Mouse (Mus musculus): Measurements from ENCODE around the gene Spg21.

The Spg21 gene

GRCm38 (mm10) chr9:65508449-65508848 lies 47.7 kb downstream of the Spg21 start:
- Histone ChIP-seq H3K36me3 (ENCODE audit: control insufficient read depth, insufficient read depth, low read length, poor library complexity, severe bottlenecking) (no peaks in the 10 kb centered on the region), H3K27me3 (ENCODE audit: control insufficient read depth, insufficient read depth, low read length, poor library complexity, severe bottlenecking) (no peaks in the 10 kb centered on the region)
- DNase-seq (ENCODE audit: low read depth, low spot score), result no peak

DNA sequence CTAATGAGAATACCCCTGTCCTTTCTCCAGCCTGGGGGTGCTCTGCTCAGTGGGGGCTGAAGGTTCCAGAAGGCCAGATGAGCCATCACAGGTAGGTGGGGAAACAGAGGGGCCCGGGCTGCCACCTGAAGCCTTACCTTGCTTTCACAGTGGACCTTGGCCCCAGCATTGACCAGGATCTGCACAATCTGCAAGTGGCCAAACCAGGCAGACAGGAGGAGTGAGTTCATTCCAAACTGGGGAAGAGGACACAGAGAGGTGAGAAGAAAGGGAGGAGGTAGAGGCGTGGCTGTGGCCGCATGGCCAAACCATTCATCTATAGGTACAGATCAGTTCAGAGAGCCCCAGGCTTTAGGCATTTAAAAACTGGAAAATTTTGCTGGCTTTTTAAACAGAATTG lies 51.8 kb downstream of the Spg21 start:
- no peaks in the 10 kb centered on the region; the same call in 1 of the 2 replicates for H3K27me3 ChIP-seq (ENCODE audit: control insufficient read depth, insufficient read depth, low read length, poor library complexity, severe bottlenecking)
- no peak for DNase-seq (ENCODE audit: low read depth, low spot score)

DNA sequence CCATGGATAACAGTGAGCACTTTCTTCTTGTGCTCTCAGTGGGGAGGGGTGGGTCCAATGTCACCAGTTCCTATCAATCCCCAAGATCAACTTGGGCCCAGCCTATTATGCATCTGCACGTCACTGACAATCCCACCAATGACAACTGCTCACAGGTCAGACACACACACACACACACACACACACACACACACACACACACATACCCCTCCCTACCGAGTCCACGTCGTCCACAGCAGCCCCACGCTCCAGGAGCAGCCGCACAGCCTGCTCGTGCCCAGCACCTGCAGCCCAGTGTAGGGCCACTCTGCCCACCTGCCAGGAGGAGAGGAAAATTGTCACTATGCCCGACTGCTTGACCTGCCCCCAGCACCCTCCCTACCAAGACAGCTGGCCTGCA lies 53.7 kb downstream of the Spg21 start:
- no peaks in the 10 kb centered on the region for H3K36me3 ChIP-seq (ENCODE audit: control insufficient read depth, insufficient read depth, low read length, poor library complexity, severe bottlenecking)
- DNase-seq (ENCODE audit: low read depth, low spot score), result no peak
- H3K27me3 ChIP-seq (ENCODE audit: control insufficient read depth, insufficient read depth, low read length, poor library complexity, severe bottlenecking), result no peaks in the 10 kb centered on the region; the same call in 1 of the 2 replicates

More for the DNA sequence above, 51.8 kb downstream of the Spg21 start:
- H3K36me3 ChIP-seq (ENCODE audit: control insufficient read depth, insufficient read depth, low read length, poor library complexity, severe bottlenecking), result no peaks in the 10 kb centered on the region

GRCm38 (mm10) chr9:65514851-65515261 lies 54.1 kb downstream of the Spg21 start:
- DNase-seq (ENCODE audit: low read depth, low spot score), result no peak
- H3K36me3 ChIP-seq (ENCODE audit: control insufficient read depth, insufficient read depth, low read length, poor library complexity, severe bottlenecking), result no peaks in the 10 kb centered on the region
- H3K27me3 ChIP-seq (ENCODE audit: control insufficient read depth, insufficient read depth, low read length, poor library complexity, severe bottlenecking), result no peaks in the 10 kb centered on the region; the same call in 1 of the 2 replicates

DNA sequence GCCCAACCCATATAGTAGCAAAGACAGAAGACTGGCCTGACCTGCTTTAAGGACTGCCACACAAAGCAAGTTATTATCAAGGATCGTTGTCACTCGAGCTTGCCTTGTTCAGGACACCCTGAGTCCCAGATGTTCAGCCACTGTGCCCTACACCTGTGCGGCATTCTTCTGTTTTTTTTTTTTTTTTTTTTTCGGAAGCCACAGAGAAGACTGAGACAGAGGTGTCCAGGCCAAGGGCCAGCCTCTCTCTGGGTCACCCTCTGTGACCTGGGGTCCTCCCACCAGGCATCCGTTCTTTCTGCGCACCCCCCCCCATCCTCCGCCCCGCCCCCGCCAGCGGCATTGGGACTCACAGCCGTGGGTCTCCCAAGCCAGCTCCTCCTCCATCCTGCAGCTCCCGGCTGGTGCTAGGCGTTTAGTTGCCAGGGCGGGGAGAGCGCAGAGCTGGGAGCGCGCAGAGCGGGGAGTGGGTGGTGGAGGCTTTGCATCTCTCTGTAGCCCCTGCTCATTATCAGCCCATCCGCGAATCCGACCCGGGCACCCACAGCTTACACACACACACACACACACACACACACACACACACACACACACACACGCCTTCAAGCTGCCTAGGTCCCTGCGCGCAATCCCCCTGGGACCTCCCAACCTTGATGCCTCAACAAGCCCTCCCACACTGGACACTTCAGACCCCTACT lies 59.2 kb downstream of the Spg21 start, which contains the start of gene Ankdd1a:
Ankdd1a (minus strand) TSS at position 387 of the 698 bp plus-strand sequence.
- DNase-seq (ENCODE audit: low read depth, low spot score), result no peak
- Histone ChIP-seq H3K27me3 (ENCODE audit: control insufficient read depth, insufficient read depth, low read length, poor library complexity, severe bottlenecking) (no peaks in the 10 kb centered on the region; the same call in 1 of the 2 replicates), H3K36me3 (ENCODE audit: control insufficient read depth, insufficient read depth, low read length, poor library complexity, severe bottlenecking) (no peaks in the 10 kb centered on the region)

DNA sequence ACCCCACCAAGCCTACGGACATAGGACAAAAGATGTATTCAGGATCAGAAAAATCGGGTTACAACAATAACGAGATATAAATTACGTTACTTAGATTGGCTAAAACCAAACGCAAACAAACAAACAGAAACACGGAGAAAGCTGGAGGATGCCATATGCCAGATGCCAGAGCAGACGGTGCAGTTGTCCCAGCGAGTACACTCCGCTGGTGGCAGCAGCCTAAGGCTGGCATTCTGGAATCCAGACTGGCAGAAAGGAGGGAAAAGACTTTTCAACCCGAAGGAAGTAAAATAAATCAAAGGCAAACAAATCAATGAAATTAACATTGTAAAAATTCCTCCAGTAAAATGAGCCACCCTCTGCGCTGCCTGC lies 59.7 kb downstream of the Spg21 start:
- no peaks in the 10 kb centered on the region for H3K36me3 ChIP-seq (ENCODE audit: control insufficient read depth, insufficient read depth, low read length, poor library complexity, severe bottlenecking)
- no peaks in the 10 kb centered on the region for H3K27me3 ChIP-seq (ENCODE audit: control insufficient read depth, insufficient read depth, low read length, poor library complexity, severe bottlenecking)
- DNase-seq (ENCODE audit: low read depth, low spot score), result no peak

- Histone ChIP-seq H3K27me3 (ENCODE audit: control insufficient read depth, insufficient read depth, low read length, poor library complexity, severe bottlenecking) (no peaks in the 10 kb centered on the region), H3K36me3 (ENCODE audit: control insufficient read depth, insufficient read depth, low read length, poor library complexity, severe bottlenecking) (no peaks in the 10 kb centered on the region)
- peak; percentile 90 for DNase-seq (ENCODE audit: low read depth, low spot score)
Observed at GRCm38 (mm10) chr9:65523611-65524364, 63.0 kb downstream of the Spg21 start.

- DNase-seq (ENCODE audit: low read depth, low spot score), result no peak
Observed at GRCm38 (mm10) chr9:65525445-65526195, 64.9 kb downstream of the Spg21 start.

DNA sequence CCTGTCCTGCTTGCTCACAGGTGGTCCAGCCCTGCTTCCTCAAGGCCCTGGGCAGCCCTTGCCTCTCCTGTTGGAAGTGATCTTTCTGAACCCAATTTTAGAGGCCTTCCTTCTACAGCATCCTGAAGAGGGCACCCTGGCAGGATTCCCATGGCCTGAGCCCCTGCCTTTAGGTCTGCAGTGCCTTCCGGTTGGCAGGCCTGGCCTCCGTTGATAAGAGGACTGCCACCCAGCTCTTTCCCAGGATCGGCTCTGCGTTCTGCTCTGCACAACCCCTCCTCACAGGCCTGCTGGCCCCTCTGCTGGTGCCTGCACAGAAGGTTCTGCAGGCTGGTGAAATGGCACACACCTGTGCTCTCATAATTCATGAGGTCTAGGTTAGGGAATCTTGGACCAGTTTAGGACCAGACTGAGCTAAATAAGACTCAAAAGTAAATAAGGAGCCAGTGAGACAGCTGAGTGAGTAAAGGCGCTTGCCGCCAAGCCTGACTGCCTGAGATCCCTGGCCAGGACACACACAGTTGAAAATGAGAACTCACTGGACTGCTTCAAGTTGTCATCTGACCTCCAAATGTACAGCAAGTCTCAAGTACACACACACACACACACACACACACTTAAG lies 67.8 kb downstream of the Spg21 start:
- H3K27me3 ChIP-seq (ENCODE audit: control insufficient read depth, insufficient read depth, low read length, poor library complexity, severe bottlenecking), result no peaks in the 10 kb centered on the region
- no peaks in the 10 kb centered on the region for H3K36me3 ChIP-seq (ENCODE audit: control insufficient read depth, insufficient read depth, low read length, poor library complexity, severe bottlenecking)
- no peak for DNase-seq (ENCODE audit: low read depth, low spot score)

More at GRCm38 (mm10) chr9:65525445-65526195, 64.9 kb downstream of the Spg21 start:
- no peaks in the 10 kb centered on the region for H3K27me3 ChIP-seq (ENCODE audit: control insufficient read depth, insufficient read depth, low read length, poor library complexity, severe bottlenecking)
- no peaks in the 10 kb centered on the region for H3K36me3 ChIP-seq (ENCODE audit: control insufficient read depth, insufficient read depth, low read length, poor library complexity, severe bottlenecking)

DNA sequence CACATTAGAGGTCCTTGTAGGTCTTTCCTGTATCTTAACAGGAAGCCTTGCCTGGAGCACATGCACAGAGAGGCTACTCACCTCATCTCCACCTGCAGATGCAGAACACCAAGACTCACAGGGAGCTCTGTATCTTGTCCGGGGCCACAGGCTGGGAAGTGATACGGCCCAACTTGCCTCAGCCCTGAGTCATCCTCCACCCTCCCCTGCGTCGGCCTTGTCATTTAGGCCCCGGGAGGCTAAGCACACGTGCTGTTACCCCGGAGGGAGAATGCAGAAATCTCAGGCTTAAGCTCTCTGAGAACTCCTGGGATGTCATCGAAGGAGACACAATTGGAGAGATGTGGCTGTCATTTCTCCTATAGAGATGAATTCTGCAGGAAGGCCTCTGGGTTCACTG lies 68.9 kb downstream of the Spg21 start:
- DNase-seq (ENCODE audit: low read depth, low spot score), result no peak
- Histone ChIP-seq H3K36me3 (ENCODE audit: control insufficient read depth, insufficient read depth, low read length, poor library complexity, severe bottlenecking) (no peaks in the 10 kb centered on the region), H3K27me3 (ENCODE audit: control insufficient read depth, insufficient read depth, low read length, poor library complexity, severe bottlenecking) (no peaks in the 10 kb centered on the region)

- no peak for DNase-seq (ENCODE audit: low read depth, low spot score)
- H3K36me3 ChIP-seq (ENCODE audit: control insufficient read depth, insufficient read depth, low read length, poor library complexity, severe bottlenecking), result no peaks in the 10 kb centered on the region
- H3K27me3 ChIP-seq (ENCODE audit: control insufficient read depth, insufficient read depth, low read length, poor library complexity, severe bottlenecking), result no peaks in the 10 kb centered on the region
Observed at GRCm38 (mm10) chr9:65531283-65531682, 70.5 kb downstream of the Spg21 start.

GRCm38 (mm10) chr9:65532986-65533385 lies 72.2 kb downstream of the Spg21 start:
- H3K36me3 ChIP-seq (ENCODE audit: control insufficient read depth, insufficient read depth, low read length, poor library complexity, severe bottlenecking), result no peaks in the 10 kb centered on the region
- no peaks in the 10 kb centered on the region for H3K27me3 ChIP-seq (ENCODE audit: control insufficient read depth, insufficient read depth, low read length, poor library complexity, severe bottlenecking)
- peak; percentile 18 for DNase-seq (ENCODE audit: low read depth, low spot score)

DNA sequence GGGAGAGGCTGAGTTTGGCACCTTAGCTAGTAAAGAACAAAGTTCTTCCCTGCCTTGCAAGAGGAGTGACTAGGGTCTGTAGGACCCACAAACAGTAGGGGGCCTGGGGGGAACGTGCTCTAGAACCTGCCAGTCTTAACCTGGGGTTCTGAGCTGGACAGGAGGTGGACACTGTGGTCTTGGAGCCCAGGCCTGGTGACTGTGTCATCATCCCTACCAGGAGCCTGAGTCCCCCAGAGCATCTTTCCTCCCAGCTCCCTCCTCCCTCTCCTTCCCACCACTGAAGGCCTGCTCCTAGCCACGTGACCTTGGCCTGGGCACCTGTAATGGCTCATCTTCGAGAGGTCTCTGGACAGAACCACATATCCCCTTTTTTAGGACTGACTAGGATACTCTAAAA lies 73.4 kb downstream of the Spg21 start:
- DNase-seq (ENCODE audit: low read depth, low spot score), result no peak
- H3K36me3 ChIP-seq (ENCODE audit: control insufficient read depth, insufficient read depth, low read length, poor library complexity, severe bottlenecking), result no peaks in the 10 kb centered on the region
- no peaks in the 10 kb centered on the region for H3K27me3 ChIP-seq (ENCODE audit: control insufficient read depth, insufficient read depth, low read length, poor library complexity, severe bottlenecking)

GRCm38 (mm10) chr9:65535191-65535722 lies 74.5 kb downstream of the Spg21 start:
- H3K27me3 ChIP-seq (ENCODE audit: control insufficient read depth, insufficient read depth, low read length, poor library complexity, severe bottlenecking), result no peaks in the 10 kb centered on the region
- H3K36me3 ChIP-seq (ENCODE audit: control insufficient read depth, insufficient read depth, low read length, poor library complexity, severe bottlenecking), result no peaks in the 10 kb centered on the region
- DNase-seq (ENCODE audit: low read depth, low spot score), result peak; percentile 96

Measured in splenic B cell, adult 2 months (primary cell).